Mouse (Mus musculus) ES-Bruce4 (cell line): ENCODE results near the gene Cs.

ENCODE experiments used
- CTCF ChIP-seq: IDR thresholded peaks from one replicate; pipeline ENCODE4 v1.8.1; 2011; ENCODE audit warnings: low read depth, low read length
- POLR2A ChIP-seq: IDR thresholded peaks from one replicate; pipeline ENCODE4 v1.8.1; 2011; ENCODE audit warnings: low read length; ENCODE audit not compliant: insufficient read depth

DNA sequence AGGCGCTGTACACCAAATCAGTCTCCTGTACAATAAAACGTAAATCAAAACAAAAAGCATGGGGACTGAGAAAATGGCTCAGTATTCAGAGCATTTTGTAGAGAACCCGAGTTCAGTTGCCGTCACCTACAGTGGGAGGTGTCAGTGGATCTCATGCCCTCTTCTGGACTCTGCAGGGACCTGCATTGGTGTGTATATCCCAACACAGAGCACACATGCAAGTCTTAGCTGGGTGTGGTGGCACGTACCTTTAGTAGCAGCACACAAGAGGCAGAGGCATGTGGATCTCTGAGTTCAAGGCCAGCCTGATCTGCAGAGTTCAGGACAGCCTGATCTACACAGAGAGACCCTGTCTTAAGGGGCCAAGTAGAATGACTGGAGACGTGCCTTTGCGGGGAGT is 27.9 kb upstream of the Cs start:
- TF ChIP-seq POLR2A (no peak), CTCF (no peak)
